8 mouse cellular contexts compared by ENCODE assay signal in the genomic region with DNA sequence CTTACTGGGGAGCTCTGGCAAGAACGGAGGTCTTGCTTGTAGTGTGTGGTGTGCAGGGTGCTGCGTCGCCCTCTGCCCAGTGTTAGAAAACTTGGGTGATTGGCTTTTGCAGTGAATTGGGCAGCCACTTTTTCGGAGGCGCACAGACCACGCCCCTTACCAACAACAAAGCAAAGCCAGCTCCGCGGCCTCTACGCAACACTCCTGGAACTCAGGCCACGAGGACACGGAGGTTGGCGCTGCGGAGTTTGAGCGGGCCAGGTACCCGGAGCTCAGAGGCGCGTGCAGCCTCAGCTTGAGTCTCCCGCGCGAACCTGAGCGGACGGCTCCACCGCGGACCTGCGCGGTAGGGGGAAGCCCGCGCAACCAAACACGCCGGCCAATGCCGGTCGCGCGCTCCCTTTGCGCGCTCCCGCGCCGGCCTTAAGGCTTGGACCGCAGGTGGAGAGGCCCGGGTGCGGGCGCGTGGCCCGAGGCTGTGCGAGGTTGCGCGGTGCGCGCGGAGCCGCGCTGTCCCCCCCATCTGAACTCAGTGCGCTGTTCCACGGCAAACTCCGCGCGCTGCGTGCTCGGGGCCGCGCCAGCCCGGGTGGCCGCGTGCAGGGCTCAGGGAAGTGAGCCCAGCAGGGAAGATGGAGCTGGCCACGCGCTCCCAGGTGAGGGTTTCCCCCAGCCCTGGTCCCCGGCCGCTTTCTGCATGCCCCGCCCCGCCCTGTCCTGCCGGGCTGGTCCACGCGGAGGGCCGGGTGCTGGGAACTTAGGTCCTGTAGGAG. TPM values are rescaled to one million over a fixed set of nuclear protein-coding genes. Genes with fewer than 3 reads are reported as not detected.
A peak's percentile ranks its signal among the peaks of the same experiment; 100 is the strongest.
DNase-seq lines count a peak whose midpoint lies in the region; ATAC-seq lines count a peak whose summit lies in the region.

No protein-coding gene starts in this region.

- peak overlapping the region; percentile 72 for H3K27ac ChIP-seq in forebrain, embryonic 11.5 days (ENCODE audit: low read depth, low read length)
- H3K27ac ChIP-seq in lung, embryonic 15.5 days: peak overlapping the region; percentile 85

- DNase-seq in ES-CJ7 (ENCODE audit: low read depth, low spot score): peak; percentile 87
- DNase-seq in c-Kit-positive CD71-positive TER-119-negative erythroid progenitor cells, embryonic 14.5 days (ENCODE audit: low read depth): peak; percentile 34
- peak; percentile 89 for DNase-seq in forebrain, embryonic 11.5 days (ENCODE audit: low spot score)
- peak; percentile 63 for DNase-seq in heart, postnatal 4 days
- peak; percentile 10 for DNase-seq in layer of hippocampus, adult 9-10 months (ENCODE audit: low spot score)
- DNase-seq in thymus, adult 18-20 months: peak; percentile 43 to 46

- H3K36me3 ChIP-seq in forebrain, embryonic 11.5 days (ENCODE audit: control insufficient read depth, insufficient read depth, low read length): no peaks in the 10 kb centered on the region
- H3K36me3 ChIP-seq in lung, embryonic 15.5 days: no peaks in the 10 kb centered on the region

- no peaks in the 10 kb centered on the region for H3K27me3 ChIP-seq in forebrain, embryonic 11.5 days (ENCODE audit: control insufficient read depth, insufficient read depth, low read length)
- H3K27me3 ChIP-seq in lung, embryonic 15.5 days: no peaks in the 10 kb centered on the region

- ATAC-seq in forebrain, embryonic 11.5 days (replicated peaks; ENCODE audit: low FRiP score): peak; percentile 94
- ATAC-seq in lung, embryonic 15.5 days (ENCODE audit: borderline replicate concordance, extremely low read depth, low FRiP score, low TSS enrichment): peak; percentile 94
- ATAC-seq in neutrophil, adult 5-6 weeks (ENCODE audit: extremely low read depth, insufficient number of reproducible peaks, low FRiP score, poor library complexity, severe bottlenecking): peak; percentile 65

- H3K9me3 ChIP-seq in forebrain, embryonic 11.5 days (ENCODE audit: control insufficient read depth, low read length): no peaks in the 10 kb centered on the region
- no peaks in the 10 kb centered on the region for H3K9me3 ChIP-seq in lung, embryonic 15.5 days

- WGBS in forebrain, embryonic 11.5 days: under 1% methylated on average over 70 of the region's 75 CpGs
- 1% methylated on average over 75 of the region's 75 CpGs for WGBS in lung, embryonic 15.5 days

- peak overlapping the region; percentile 86 for H3K4me2 ChIP-seq in forebrain, embryonic 11.5 days (ENCODE audit: low read depth, low read length, severe bottlenecking)
- H3K4me2 ChIP-seq in lung, embryonic 15.5 days: peak overlapping the region; percentile 92

- H3K9ac ChIP-seq in forebrain, embryonic 11.5 days (ENCODE audit: low read length): peak overlapping the region; percentile 94
- peak overlapping the region; percentile 91 for H3K9ac ChIP-seq in lung, embryonic 15.5 days

- H3K4me1 ChIP-seq in forebrain, embryonic 11.5 days (replicated peaks; ENCODE audit: control insufficient read depth, insufficient read depth, low read length): 0 out of 2 replicates have a peak, but pooled peaks cover 4% of the 10 kb centered on the region
- H3K4me1 ChIP-seq in lung, embryonic 15.5 days: peaks cover 5% of the 10 kb centered on the region

- peak overlapping the region; percentile 82 for H3K4me3 ChIP-seq in forebrain, embryonic 11.5 days (ENCODE audit: low read depth, low read length)
- peak overlapping the region; percentile 95 for H3K4me3 ChIP-seq in lung, embryonic 15.5 days

RNA-seq across cellular contexts. Expression of a gene that starts 39.4 kb away (rescaled TPM):
- 48.1 and 53.5 TPM in 2 replicates for polyA plus RNA-seq in forebrain, embryonic 11.5 days (2014; fragmentation: Nextera tagmentation; extraction: Ambion mirVana)
- 1 to 10 TPM; 6.5 to 7.3 TPM for total RNA-seq in heart, postnatal 4 days (2021)
- polyA plus RNA-seq in lung, embryonic 15.5 days (2015; fragmentation: Nextera tagmentation; extraction: Ambion mirVana): 59.9 and 65.0 TPM in 2 replicates
- 7.6 and 7.7 TPM in 2 replicates for total RNA-seq in neutrophil, adult 5-6 weeks (2017)

Comparison
In these comparisons a context has a peak if more than half of its experiments do, and no peak if none do; other contexts are left out.
1. Peak in every context shown above with its lines: DNase-seq, ATAC-seq, H3K4me3 ChIP-seq and H3K27ac ChIP-seq.
2. DNase-seq: peak in every context shown above with its lines; median percentile 89 in forebrain, embryonic 11.5 days; 87 in ES-CJ7; 63 in heart, postnatal 4 days; 44 in thymus, adult 18-20 months; 34 in c-Kit-positive CD71-positive TER-119-negative erythroid progenitor cells, embryonic 14.5 days; 10 in layer of hippocampus, adult 9-10 months.